Mouse (Mus musculus): ENCODE data around the gene Ldb3.

The Ldb3 gene

GRCm38 (mm10) chr14:34511901-34512300 is 76.6 kb downstream of the Ldb3 start:
- no peak for DNase-seq (ENCODE audit: low spot score)

DNA sequence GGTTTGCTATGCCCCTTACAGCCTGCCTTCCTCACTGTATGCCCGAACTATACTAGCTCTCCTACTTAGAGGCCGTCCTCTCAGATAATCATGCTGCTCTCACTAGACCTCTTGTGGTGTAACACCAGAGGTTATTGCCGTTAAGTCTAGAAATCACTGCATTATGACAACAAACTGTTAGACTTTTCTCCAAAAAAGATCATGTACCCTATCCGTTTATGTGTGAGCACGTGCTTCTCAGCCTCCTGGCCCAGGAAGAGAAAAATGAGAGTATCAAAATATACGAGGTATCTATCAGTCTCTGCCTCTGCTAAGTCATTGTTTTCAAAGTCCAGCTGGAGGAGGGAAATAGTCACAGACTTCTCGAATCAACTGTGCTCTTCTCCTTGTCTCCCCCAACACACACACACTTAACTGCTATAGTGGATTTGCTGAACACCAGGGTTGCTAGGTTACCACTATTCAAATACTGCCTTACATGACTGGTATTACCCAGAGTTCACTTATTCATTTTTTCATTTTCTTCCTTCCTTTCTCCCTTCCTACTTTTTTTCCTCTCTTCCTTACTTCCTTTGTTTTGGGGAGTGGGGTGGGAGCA is 79.5 kb downstream of the Ldb3 start:
- DNase-seq (ENCODE audit: low spot score): no peak

GRCm38 (mm10) chr14:34508187-34508840 is 80.2 kb downstream of the Ldb3 start:
- DNase-seq (ENCODE audit: low spot score): peak; percentile 42

GRCm38 (mm10) chr14:34505309-34505708 is 83.2 kb downstream of the Ldb3 start:
- DNase-seq (ENCODE audit: low spot score): no peak

- DNase-seq (ENCODE audit: low spot score): peak; percentile 56
These were observed 84.1 kb downstream of the Ldb3 start for GRCm38 (mm10) chr14:34504377-34504776.

DNA sequence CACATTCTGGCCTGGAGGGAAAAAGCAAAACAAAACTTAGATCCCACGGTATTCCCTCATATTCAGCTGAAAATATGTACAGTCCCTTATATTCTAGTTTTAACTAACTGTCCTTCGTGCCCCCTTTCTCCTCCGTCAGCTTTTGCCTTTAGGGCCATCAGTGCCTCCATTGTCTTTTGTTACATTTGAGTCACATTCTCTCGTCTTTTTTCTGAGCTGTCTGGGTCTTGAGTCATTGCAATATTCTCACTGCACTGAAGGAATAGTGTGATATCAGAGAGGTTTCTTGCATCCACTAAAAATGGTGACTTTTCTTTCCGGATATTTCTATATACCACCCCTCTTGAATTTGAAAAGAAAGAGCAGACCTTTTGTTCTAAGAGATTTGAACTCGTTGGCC is 84.7 kb downstream of the Ldb3 start:
- no peak for DNase-seq (ENCODE audit: low spot score)

DNA sequence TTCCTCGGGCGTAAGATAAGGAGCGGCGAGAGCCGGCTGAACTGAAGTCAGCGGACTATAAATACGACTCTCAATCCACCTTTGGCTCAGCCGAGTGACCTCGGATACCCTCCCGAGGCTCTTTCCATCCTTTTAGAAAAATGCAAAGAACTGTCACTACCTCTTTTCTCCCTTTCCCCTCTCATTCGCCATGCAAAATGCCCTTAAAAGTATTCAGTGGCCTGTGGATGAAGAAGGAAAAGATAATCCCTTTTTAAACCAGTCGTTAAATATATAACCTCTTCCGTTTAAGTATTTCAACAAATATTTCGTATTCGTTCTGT is 85.2 kb downstream of the Ldb3 start, which contains the start of gene Bmpr1a:
TSS of gene Bmpr1a (minus strand) at position 17 of the 323 bp plus-strand sequence.
- DNase-seq (ENCODE audit: low spot score): no peak

- peak; percentile 88 for DNase-seq (ENCODE audit: low spot score)
These were observed 85.8 kb downstream of the Ldb3 start for GRCm38 (mm10) chr14:34502475-34503324.

DNA sequence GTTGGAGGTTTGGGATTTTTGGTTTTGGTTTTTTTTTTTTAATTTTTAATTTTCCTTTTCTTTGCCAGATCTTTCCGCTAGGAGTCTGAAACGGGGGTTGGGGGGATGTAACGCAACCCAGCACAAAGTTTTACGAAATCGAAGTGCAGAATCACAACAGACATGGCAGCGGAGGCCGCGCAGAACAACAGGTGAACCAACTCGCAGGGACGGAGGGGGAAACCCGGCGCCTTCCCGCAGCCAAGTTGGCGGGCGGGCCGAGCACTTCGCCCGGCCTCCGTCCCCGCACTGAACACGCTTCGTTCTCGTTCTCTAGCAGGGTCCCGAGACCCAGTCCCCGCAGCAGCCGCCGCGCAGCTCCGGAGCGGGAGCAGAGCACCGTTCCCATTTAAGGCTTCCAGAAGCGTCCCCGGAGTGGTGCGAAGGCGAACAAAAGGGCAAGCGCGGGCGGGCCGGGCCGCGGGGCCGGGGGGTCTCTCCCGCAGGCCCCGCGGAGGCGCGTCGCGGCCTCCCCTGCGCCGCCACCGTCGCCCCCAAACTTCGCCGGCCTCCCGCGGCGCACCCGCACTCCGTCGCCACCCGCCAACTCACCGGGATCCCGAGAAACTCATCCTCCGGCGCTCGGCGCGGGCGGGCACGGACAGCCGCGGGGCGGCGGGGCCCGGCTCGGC is 86.5 kb downstream of the Ldb3 start:
- DNase-seq (ENCODE audit: low spot score): peak; percentile 39

GRCm38 (mm10) chr14:34501447-34501803 is 87.1 kb downstream of the Ldb3 start:
- DNase-seq (ENCODE audit: low spot score): no peak

DNA sequence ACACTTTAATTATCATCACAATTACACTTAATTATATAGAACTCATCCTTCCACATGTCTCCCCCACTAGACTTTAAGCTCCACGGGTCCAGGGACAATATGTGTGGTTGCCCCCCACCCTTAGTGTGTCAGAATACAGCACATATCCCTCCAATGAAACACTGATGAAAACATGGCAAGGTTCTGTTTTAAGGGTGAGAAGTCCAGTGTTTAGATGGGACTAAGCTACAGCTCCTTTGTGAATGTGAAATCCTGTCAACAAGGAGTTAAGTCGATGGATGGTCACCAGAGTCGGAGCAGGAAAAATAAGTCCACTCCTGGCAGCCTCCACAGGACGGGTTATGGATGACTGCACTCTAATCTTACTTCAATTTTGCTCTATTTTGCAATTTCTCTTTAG is 88.2 kb downstream of the Ldb3 start:
- DNase-seq (ENCODE audit: low spot score): no peak

DNA sequence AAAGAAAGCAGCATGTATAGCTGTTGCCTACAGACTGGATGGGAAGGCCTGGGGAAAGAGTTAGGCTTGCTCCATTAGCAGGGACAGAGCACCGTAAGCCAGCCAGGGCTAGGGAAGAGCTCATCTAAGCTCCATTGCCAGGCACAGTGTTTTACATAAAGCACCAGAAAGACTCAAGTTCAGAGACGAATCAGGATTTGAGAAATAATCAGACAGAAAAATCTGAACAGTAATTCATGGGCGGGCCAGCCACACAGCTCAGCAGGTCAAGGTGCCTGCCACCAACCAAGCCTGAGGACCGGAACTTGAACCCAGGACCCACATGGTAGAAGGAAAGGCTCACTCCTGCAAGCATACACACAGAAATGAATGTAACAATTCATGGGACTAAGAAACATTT is 88.8 kb downstream of the Ldb3 start:
- no peak for DNase-seq (ENCODE audit: low spot score)

GRCm38 (mm10) chr14:34497346-34497745 is 91.1 kb downstream of the Ldb3 start:
- no peak for DNase-seq (ENCODE audit: low spot score)

DNA sequence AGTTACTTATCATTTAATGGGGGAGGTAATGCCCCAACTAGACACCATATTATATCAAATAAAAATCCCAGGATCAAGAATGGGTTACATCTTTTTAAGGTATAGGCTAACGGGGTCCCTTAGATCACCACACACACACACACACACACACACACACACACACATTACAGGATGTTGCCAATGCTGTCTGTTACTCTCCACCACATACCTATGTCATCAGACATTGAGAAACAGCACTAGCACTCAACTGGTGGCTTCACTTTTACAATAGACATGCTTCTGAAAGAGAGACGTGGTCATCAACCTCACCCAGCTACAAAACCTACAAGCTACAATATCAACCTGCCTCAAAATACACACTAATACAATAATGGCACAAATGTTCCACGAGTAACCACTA is 94.8 kb downstream of the Ldb3 start:
- DNase-seq (ENCODE audit: low spot score): no peak

DNA sequence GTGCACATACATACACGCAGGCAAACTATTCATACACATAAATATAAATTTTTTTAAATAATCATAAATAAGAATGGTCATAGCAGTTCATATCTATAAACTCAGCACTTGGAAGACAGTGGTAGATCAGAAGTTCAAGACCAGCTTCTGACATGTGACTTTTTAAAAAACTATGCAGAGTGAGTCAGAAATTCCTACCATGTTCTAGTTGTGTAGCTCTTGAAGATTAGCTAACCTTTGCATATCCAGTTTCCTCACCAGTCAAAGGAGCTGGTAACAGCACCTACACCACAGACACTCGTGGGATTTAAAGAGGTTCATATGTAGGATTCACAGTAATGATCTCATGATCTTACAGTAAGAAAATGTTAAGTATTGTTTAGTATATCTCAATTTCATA is 95.8 kb downstream of the Ldb3 start:
- DNase-seq (ENCODE audit: low spot score): no peak

- no peak for DNase-seq (ENCODE audit: low spot score)
These were observed 97.5 kb downstream of the Ldb3 start for GRCm38 (mm10) chr14:34490965-34491364.

DNA sequence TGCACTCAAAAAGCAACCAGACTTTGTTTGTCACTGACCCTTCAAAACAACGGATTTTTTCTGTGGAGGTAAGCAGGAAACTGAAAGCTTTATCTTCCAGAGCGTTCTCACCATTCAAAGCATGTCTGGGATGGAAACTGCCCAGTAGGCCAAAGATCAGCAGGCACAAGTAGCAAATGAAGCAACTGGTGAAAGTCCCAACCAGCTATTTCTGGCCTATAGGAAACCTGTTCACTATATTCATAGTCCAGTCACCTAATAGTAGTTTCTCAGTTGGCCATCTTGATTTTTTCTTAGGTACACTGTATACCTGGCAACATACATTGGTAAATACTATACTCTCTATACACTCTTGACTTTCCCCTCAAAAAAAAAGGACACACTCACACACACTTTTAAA is 98.6 kb downstream of the Ldb3 start:
- no peak for DNase-seq (ENCODE audit: low spot score)

- DNase-seq (ENCODE audit: low spot score): no peak
These were observed 102.3 kb downstream of the Ldb3 start for GRCm38 (mm10) chr14:34486169-34486568.

- DNase-seq (ENCODE audit: low spot score): no peak
These were observed 104.8 kb downstream of the Ldb3 start for GRCm38 (mm10) chr14:34483469-34484341.
